Mouse (Mus musculus) forebrain, embryonic 13.5 days (tissue): ENCODE measurements at regions not wholly inside any gene's neighbourhood (a gene's known extent, or its start where the extent isn't known, plus 50 kb on each side); places are given as distances from the start of the nearest gene placed in this dataset.

ENCODE experiments used
- ATAC-seq: fragments of 200-750 bp; cut with Nextera tagmentation; 2 replicates; pipeline ENCODE4 v1.8.0; 2017
- H3K27ac ChIP-seq: fragments of 300-500 bp; sonication (generic); 2 replicates; pipeline ENCODE4 v1.5.1; 2015; ENCODE audit warnings: inconsistent platforms, mild to moderate bottlenecking, moderate library complexity
- H3K27me3 ChIP-seq: fragments of 300-500 bp; sonication (generic); 2 replicates; pipeline ENCODE4 v1.6.1; 2015; ENCODE audit warnings: mild to moderate bottlenecking, inconsistent platforms
- H3K36me3 ChIP-seq: fragments of 300-500 bp; sonication (generic); 2 replicates; pipeline ENCODE4 v1.6.1; 2015; ENCODE audit warnings: mild to moderate bottlenecking, inconsistent platforms; ENCODE audit not compliant: poor library complexity, severe bottlenecking
- H3K4me1 ChIP-seq: fragments of 300-500 bp; sonication (generic); 2 replicates; pipeline ENCODE4 v1.6.1; 2015; ENCODE audit warnings: inconsistent platforms
- H3K4me2 ChIP-seq: fragments of 300-500 bp; sonication (generic); 2 replicates; pipeline ENCODE4 v1.6.1; 2015; ENCODE audit warnings: inconsistent platforms, mild to moderate bottlenecking, moderate library complexity
- H3K4me3 ChIP-seq: fragments of 300-500 bp; sonication (generic); 2 replicates; pipeline ENCODE4 v1.5.1; 2015; ENCODE audit warnings: mild to moderate bottlenecking, inconsistent platforms
- H3K9ac ChIP-seq: fragments of 300-500 bp; sonication (generic); 2 replicates; pipeline ENCODE4 v1.6.1; 2015; ENCODE audit warnings: mild to moderate bottlenecking, inconsistent platforms
- H3K9me3 ChIP-seq: fragments of 300-500 bp; sonication (generic); replicated peaks from 2 replicates; pipeline ENCODE4 v1.6.1; 2016; ENCODE audit warnings: inconsistent platforms
- WGBS: fragments of 180-500 bp; shearing (Covaris S2); methylation state at CpG from one replicate; pipeline ENCODE4 v1.1.7; 2015; 5-methylcytosine and 5-hydroxymethylcytosine counted together

GRCm38 (mm10) chr3:35688111-35688510 lies 65.8 kb upstream of the Atp11b start:
- no peak overlapping the region for H3K4me2 ChIP-seq
- ATAC-seq: no peak
- no peak overlapping the region for H3K4me3 ChIP-seq
- no peaks in the 10 kb centered on the region for H3K4me1 ChIP-seq
- no peaks in the 10 kb centered on the region for H3K36me3 ChIP-seq
- WGBS: 82% methylated on average over 5 of the region's 5 CpGs
- no peak overlapping the region for H3K27ac ChIP-seq
- H3K9ac ChIP-seq: no peak overlapping the region
- no peaks in the 10 kb centered on the region for H3K27me3 ChIP-seq
- no peaks in the 10 kb centered on the region for H3K9me3 ChIP-seq

- 20% methylated on average over 4 of the region's 4 CpGs for WGBS
- no peak overlapping the region for H3K27ac ChIP-seq
- peak; percentile 82; the same call in 1 of the 2 replicates for ATAC-seq
- H3K36me3 ChIP-seq: no peaks in the 10 kb centered on the region
- no peak overlapping the region for H3K9ac ChIP-seq
- H3K4me2 ChIP-seq: no peak overlapping the region
- no peak overlapping the region for H3K4me3 ChIP-seq
- H3K27me3 ChIP-seq: no peaks in the 10 kb centered on the region
- H3K4me1 ChIP-seq: no peaks in the 10 kb centered on the region
- no peaks in the 10 kb centered on the region for H3K9me3 ChIP-seq
Observed at GRCm38 (mm10) chr3:35688781-35689180, 65.1 kb upstream of the Atp11b start.

GRCm38 (mm10) chr3:35693039-35693438 lies 60.9 kb upstream of the Atp11b start:
- Histone ChIP-seq H3K4me1 (no peaks in the 10 kb centered on the region), H3K36me3 (no peaks in the 10 kb centered on the region), H3K4me2 (no peak overlapping the region), H3K4me3 (no peak overlapping the region), H3K27me3 (no peaks in the 10 kb centered on the region), H3K27ac (no peak overlapping the region), H3K9ac (no peak overlapping the region), H3K9me3 (no peaks in the 10 kb centered on the region)
- 50% methylated on average over 6 of the region's 6 CpGs for whole genome bisulfite sequencing
- ATAC-seq: peak; percentile 85

- no peak for ATAC-seq
- H3K36me3 ChIP-seq: no peaks in the 10 kb centered on the region
- no peak overlapping the region for H3K27ac ChIP-seq
- 83% methylated on average over 12 of the region's 12 CpGs for WGBS
- H3K27me3 ChIP-seq: no peaks in the 10 kb centered on the region
- H3K9me3 ChIP-seq: no peaks in the 10 kb centered on the region
- no peak overlapping the region for H3K4me2 ChIP-seq
- no peak overlapping the region for H3K4me3 ChIP-seq
- H3K9ac ChIP-seq: no peak overlapping the region
- no peaks in the 10 kb centered on the region for H3K4me1 ChIP-seq
Observed at GRCm38 (mm10) chr3:35693551-35693950, 60.4 kb upstream of the Atp11b start.

- Histone ChIP-seq H3K4me3 (no peak overlapping the region), H3K4me2 (no peak overlapping the region), H3K9ac (no peak overlapping the region), H3K27ac (no peak overlapping the region), H3K27me3 (no peaks in the 10 kb centered on the region), H3K36me3 (no peaks in the 10 kb centered on the region), H3K9me3 (no peaks in the 10 kb centered on the region), H3K4me1 (no peaks in the 10 kb centered on the region)
- ATAC-seq: no peak
- 70% methylated on average over 4 of the region's 4 CpGs for WGBS
Observed at GRCm38 (mm10) chr3:35694241-35694640, 59.7 kb upstream of the Atp11b start.

- no peaks in the 10 kb centered on the region for H3K36me3 ChIP-seq
- H3K4me2 ChIP-seq: no peak overlapping the region
- no peak overlapping the region for H3K27ac ChIP-seq
- no peaks in the 10 kb centered on the region for H3K9me3 ChIP-seq
- 81% methylated on average over 3 of the region's 3 CpGs for WGBS
- no peak for ATAC-seq
- no peak overlapping the region for H3K9ac ChIP-seq
- H3K4me3 ChIP-seq: no peak overlapping the region
- H3K4me1 ChIP-seq: no peaks in the 10 kb centered on the region
- H3K27me3 ChIP-seq: no peaks in the 10 kb centered on the region
Observed at GRCm38 (mm10) chr3:35695859-35696258, 58.0 kb upstream of the Atp11b start.

- H3K36me3 ChIP-seq: no peaks in the 10 kb centered on the region
- H3K27me3 ChIP-seq: no peaks in the 10 kb centered on the region
- no peak overlapping the region for H3K9ac ChIP-seq
- no peaks in the 10 kb centered on the region for H3K4me1 ChIP-seq
- no peak overlapping the region for H3K4me2 ChIP-seq
- no peak overlapping the region for H3K4me3 ChIP-seq
- no peak for ATAC-seq
- H3K9me3 ChIP-seq: no peaks in the 10 kb centered on the region
- WGBS: 92% methylated on average over 2 of the region's 2 CpGs
- no peak overlapping the region for H3K27ac ChIP-seq
Observed at GRCm38 (mm10) chr3:35699266-35699665, 54.6 kb upstream of the Atp11b start.

GRCm38 (mm10) chr3:35699979-35700378 lies 53.9 kb upstream of the Atp11b start:
- H3K36me3 ChIP-seq: no peaks in the 10 kb centered on the region
- H3K27ac ChIP-seq: no peak overlapping the region
- H3K9ac ChIP-seq: no peak overlapping the region
- H3K27me3 ChIP-seq: no peaks in the 10 kb centered on the region
- no peak overlapping the region for H3K4me2 ChIP-seq
- H3K9me3 ChIP-seq: no peaks in the 10 kb centered on the region
- H3K4me1 ChIP-seq: no peaks in the 10 kb centered on the region
- ATAC-seq: no peak
- no peak overlapping the region for H3K4me3 ChIP-seq

GRCm38 (mm10) chr3:35703528-35704327 lies 50.2 kb upstream of the Atp11b start:
- 80% methylated on average over 8 of the region's 8 CpGs for WGBS
- Histone ChIP-seq H3K4me3 (no peak overlapping the region), H3K9me3 (no peaks in the 10 kb centered on the region), H3K4me2 (no peak overlapping the region), H3K9ac (no peak overlapping the region), H3K27ac (no peak overlapping the region), H3K27me3 (no peaks in the 10 kb centered on the region), H3K4me1 (no peaks in the 10 kb centered on the region), H3K36me3 (no peaks in the 10 kb centered on the region)
- ATAC-seq: no peak
